Mouse (Mus musculus): ENCODE measurements around the gene Slc38a2.

GRCm38 (mm10) chr15:96700766-96701165, 1.2 kb upstream of the Slc38a2 start:
- TF ChIP-seq CTCF (IDR thresholded peaks at IDR 0.05; ENCODE audit: extremely low read depth, insufficient read depth, low read length): no peak
- no peak for TF ChIP-seq POLR2A (IDR thresholded peaks at IDR 0.05; ENCODE audit: extremely low read depth, insufficient read depth, low read length)
